In the genomic region with DNA sequence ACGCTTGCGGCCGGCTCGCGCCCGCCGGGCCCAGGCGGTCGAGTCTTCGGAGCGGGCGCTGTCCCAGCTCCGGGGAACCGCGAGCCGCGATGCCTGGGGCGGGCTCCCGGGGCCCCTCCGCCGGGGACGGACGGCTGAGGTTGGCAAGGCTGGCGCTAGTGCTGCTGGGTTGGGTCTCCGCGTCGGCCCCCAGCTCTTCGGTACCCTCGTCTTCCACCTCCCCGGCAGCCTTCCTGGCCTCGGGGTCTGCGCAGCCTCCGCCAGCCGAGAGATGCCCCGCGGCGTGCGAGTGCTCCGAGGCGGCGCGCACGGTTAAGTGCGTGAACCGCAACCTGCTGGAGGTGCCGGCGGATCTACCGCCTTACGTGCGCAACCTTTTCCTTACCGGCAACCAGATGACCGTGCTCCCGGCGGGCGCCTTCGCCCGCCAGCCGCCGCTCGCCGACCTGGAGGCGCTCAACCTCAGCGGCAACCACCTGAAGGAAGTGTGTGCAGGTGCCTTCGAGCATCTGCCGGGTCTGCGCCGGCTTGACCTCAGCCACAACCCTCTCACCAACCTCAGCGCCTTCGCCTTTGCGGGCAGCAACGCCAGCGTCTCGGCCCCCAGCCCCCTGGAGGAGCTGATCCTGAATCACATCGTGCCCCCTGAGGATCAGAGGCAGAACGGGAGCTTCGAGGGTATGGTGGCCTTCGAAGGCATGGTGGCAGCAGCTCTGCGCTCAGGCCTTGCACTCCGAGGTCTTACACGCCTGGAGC, we compare ENCODE assay signal across 7 mouse cellular contexts. TPM values are rescaled to one million over a fixed set of nuclear protein-coding genes. Genes with fewer than 3 reads are reported as not detected.
DNase-seq lines count a peak whose midpoint lies in the region; ATAC-seq and TF ChIP-seq lines count a peak whose summit lies in the region.

No protein-coding gene starts in this region.

- peak overlapping the region; percentile 88 for H3K27ac ChIP-seq in lung, embryonic 14.5 days (ENCODE audit: low read depth)
- no peak overlapping the region for H3K27ac ChIP-seq in brown adipose tissue, adult 24 weeks (replicated peaks; ENCODE audit: low read depth, low read length)
- peak overlapping the region; percentile 68 for H3K27ac ChIP-seq in forebrain, embryonic 13.5 days
- H3K27ac ChIP-seq in limb, embryonic 13.5 days = peak overlapping the region; percentile 92; the same call in 1 of the 2 replicates

- peak; percentile 49 for DNase-seq in lung, embryonic 14.5 days
- no peak for DNase-seq in lung, postnatal 36 days
- DNase-seq in retina, postnatal 1 day = peak; percentile 48
- DNase-seq in adrenal gland, postnatal 25 days = no peak

- TF ChIP-seq CTCF in lung, embryonic 14.5 days (IDR thresholded peaks at IDR 0.05; ENCODE audit: low read depth) = peak; percentile 21; the same call in 1 of the 2 replicates

- peak; percentile 33 for ATAC-seq in lung, embryonic 14.5 days (ENCODE audit: insufficient read depth)
- peak; percentile 65 for ATAC-seq in forebrain, embryonic 13.5 days
- ATAC-seq in limb, embryonic 13.5 days (ENCODE audit: low FRiP score, low read depth) = peak; percentile 17

- no peaks in the 10 kb centered on the region; the same call in 1 of the 2 replicates for H3K36me3 ChIP-seq in lung, embryonic 14.5 days (ENCODE audit: insufficient read depth)
- H3K36me3 ChIP-seq in forebrain, embryonic 13.5 days (ENCODE audit: poor library complexity, severe bottlenecking) = 0 out of 2 replicates have a peak, but pooled peaks cover 6% of the 10 kb centered on the region
- peaks cover 23% of the 10 kb centered on the region for H3K36me3 ChIP-seq in limb, embryonic 13.5 days

- 3% methylated on average over 73 of the region's 80 CpGs for WGBS in lung, embryonic 14.5 days
- 3% methylated on average over 69 of the region's 80 CpGs for WGBS in forebrain, embryonic 13.5 days
- 2% methylated on average over 80 of the region's 80 CpGs for WGBS in limb, embryonic 13.5 days

- peak overlapping the region; percentile 90 for H3K4me2 ChIP-seq in lung, embryonic 14.5 days
- peak overlapping the region; percentile 95 for H3K4me2 ChIP-seq in forebrain, embryonic 13.5 days
- peak overlapping the region; percentile 95 for H3K4me2 ChIP-seq in limb, embryonic 13.5 days (replicated peaks)

- no peaks in the 10 kb centered on the region for H3K9me3 ChIP-seq in lung, embryonic 14.5 days (ENCODE audit: low read depth, low read length)
- no peaks in the 10 kb centered on the region for H3K9me3 ChIP-seq in forebrain, embryonic 13.5 days (replicated peaks)
- H3K9me3 ChIP-seq in limb, embryonic 13.5 days = no peaks in the 10 kb centered on the region

- H3K4me1 ChIP-seq in lung, embryonic 14.5 days (ENCODE audit: insufficient read depth) = no peaks in the 10 kb centered on the region
- peaks cover 4% of the 10 kb centered on the region; the same call in 1 of the 2 replicates for H3K4me1 ChIP-seq in brown adipose tissue, adult 24 weeks (ENCODE audit: control insufficient read depth, insufficient read depth, insufficient read length, low read length)
- peaks cover 19% of the 10 kb centered on the region for H3K4me1 ChIP-seq in forebrain, embryonic 13.5 days
- H3K4me1 ChIP-seq in limb, embryonic 13.5 days = peaks cover 19% of the 10 kb centered on the region

- H3K9ac ChIP-seq in lung, embryonic 14.5 days = peak overlapping the region; percentile 69
- H3K9ac ChIP-seq in forebrain, embryonic 13.5 days = peak overlapping the region; percentile 81
- peak overlapping the region; percentile 84 for H3K9ac ChIP-seq in limb, embryonic 13.5 days

- H3K4me3 ChIP-seq in lung, embryonic 14.5 days (ENCODE audit: low read depth, low read length) = peak overlapping the region; percentile 69
- H3K4me3 ChIP-seq in brown adipose tissue, adult 24 weeks (ENCODE audit: insufficient read depth, low read depth, low read length) = peak overlapping the region; percentile 62
- peak overlapping the region; percentile 70 for H3K4me3 ChIP-seq in forebrain, embryonic 13.5 days
- H3K4me3 ChIP-seq in limb, embryonic 13.5 days = peak overlapping the region; percentile 73

- no peaks in the 10 kb centered on the region for H3K27me3 ChIP-seq in lung, embryonic 14.5 days (ENCODE audit: insufficient read depth, low read length)
- H3K27me3 ChIP-seq in forebrain, embryonic 13.5 days = no peaks in the 10 kb centered on the region
- peaks cover 8% of the 10 kb centered on the region for H3K27me3 ChIP-seq in limb, embryonic 13.5 days

RNA-seq across cellular contexts. Expression of a gene that starts 1.9 kb away (rescaled TPM):
- polyA plus RNA-seq in lung, embryonic 14.5 days (2014; fragmentation: Nextera tagmentation; extraction: Ambion mirVana) = 23.1 and 24.6 TPM in 2 replicates
- polyA plus RNA-seq in brown adipose tissue, adult 24 weeks (2012; ENCODE audit: insufficient read depth, insufficient read length, missing spikeins) = 0.33 TPM in 1 of 2 replicates, not detected in the other
- 14.6 and 16.4 TPM in 2 replicates for polyA plus RNA-seq in forebrain, embryonic 13.5 days (2015; fragmentation: Nextera tagmentation; extraction: Ambion mirVana)
- polyA plus RNA-seq in limb, embryonic 13.5 days (2015; fragmentation: Nextera tagmentation; extraction: Ambion mirVana) = 20.7 and 20.9 TPM in 2 replicates
- 1.9 and 2.9 TPM in 2 replicates for total RNA-seq in adrenal gland, postnatal 25 days (2021)

Comparison
In these comparisons a context has a peak if more than half of its experiments do, and no peak if none do; other contexts are left out.
1. DNase-seq: peak in lung, embryonic 14.5 days (single experiment) and retina, postnatal 1 day (single experiment); none in lung, postnatal 36 days (single experiment) and adrenal gland, postnatal 25 days (single experiment).
2. RNA of a gene that starts 1.9 kb away (polyA plus RNA-seq): 23.1 to 24.6 TPM in lung, embryonic 14.5 days, 20.7 to 20.9 TPM in limb, embryonic 13.5 days and 14.6 to 16.4 TPM in forebrain, embryonic 13.5 days; 0.33 TPM in brown adipose tissue, adult 24 weeks; every median in the first group is over 10 times any median in the second.
3. Peak in every context shown above with its lines, with median percentiles within 50 percentile points of each other: ATAC-seq, H3K4me2 ChIP-seq, H3K4me3 ChIP-seq and H3K9ac ChIP-seq.